Comparison of ENCODE assay signal across 32 mouse cellular contexts in genomic region chr5:24505513-24505912, GRCm38 (mm10). TPM values are rescaled to one million over a fixed set of nuclear protein-coding genes. Genes with fewer than 3 reads are reported as not detected.
DNase-seq lines count a peak whose midpoint lies in the region; ATAC-seq and TF ChIP-seq lines count a peak whose summit lies in the region.
"Had no signal": no experiment of that assay in that cellular context is flagged by ENCODE, and none has a peak within 500 bp of the region (broad histone marks: within the 10 kb centered on the region; RNA-seq: fewer than 3 reads in every experiment).

No protein-coding gene starts in this region.

- 56% methylated on average over 2 of the region's 2 CpGs for WGBS in forebrain, embryonic 16.5 days

- in situ Hi-C loops in CH12.LX (cut with MboI; ENCODE audit: low pct_ligation_motif_present, low pct_unique_long_range_greater_than_20kb, low sequenced_read_pairs), result no loop called here

- no peaks in the 10 kb centered on the region for H3K79me2 ChIP-seq in CH12.LX (replicated peaks; ENCODE audit: control insufficient read depth, extremely low read depth, insufficient read depth, poor library complexity, severe bottlenecking)

- H3K4me1 ChIP-seq in CH12.LX (ENCODE audit: control insufficient read depth in 1 of 2, insufficient read depth in 2 of 2), result peaks cover 0 to 20% of the 10 kb centered on the region in 2 experiments; a peak in 2 of 4 replicates
- H3K4me1 ChIP-seq in forebrain, embryonic 16.5 days (replicated peaks; ENCODE audit: control insufficient read depth, insufficient read depth, low read length), result peaks cover 5% of the 10 kb centered on the region

- DNase-seq in CD4-positive helper T cell, adult 2 months (ENCODE audit: low read depth, low spot score), result peak; percentile 48
- DNase-seq in CH12.LX (ENCODE audit: extremely low read depth), result peak; percentile 21
- no peak for DNase-seq in lung, postnatal 14 days
- no peak for DNase-seq in urinary bladder, postnatal 4 days (ENCODE audit: low spot score in 2 of 2)
- DNase-seq: adrenal gland, postnatal 10 days; cerebellum, adult 2 months; cerebellum, postnatal 25 days; embryo, embryonic 11 days; forebrain, postnatal 0 days; gastrocnemius, postnatal 25 days; heart, postnatal 36 days; kidney, adult 9 months; kidney, postnatal 36 days; lung, postnatal 10 days; right cerebral cortex, postnatal 4 days; thymus, postnatal 25 days had no signal

- peaks cover 16 to 34% of the 10 kb centered on the region in 2 experiments for H3K36me3 ChIP-seq in CH12.LX (replicated peaks in 1 of 2; ENCODE audit: control insufficient read depth in 1 of 2, insufficient read depth in 1 of 2, low read length in 1 of 2)
- peaks cover 12% of the 10 kb centered on the region for H3K36me3 ChIP-seq in forebrain, embryonic 16.5 days (ENCODE audit: control insufficient read depth, insufficient read depth)

- no peak overlapping the region for H3K4me3 ChIP-seq in CH12.LX (replicated peaks in 1 of 3; ENCODE audit: low read depth in 2 of 3, low read length in 2 of 3, poor library complexity in 1 of 3)
- H3K4me3 ChIP-seq in forebrain, embryonic 16.5 days (replicated peaks; ENCODE audit: low read length), result no peak overlapping the region
- H3K4me3 ChIP-seq: embryonic facial prominence, embryonic 15.5 days; hindbrain, embryonic 15.5 days; limb, embryonic 12.5 days; midbrain, embryonic 15.5 days; myocyte; neural tube, embryonic 13.5 days; stomach, embryonic 15.5 days had no signal

- H3K9ac ChIP-seq in CH12.LX (ENCODE audit: insufficient read depth, low read depth), result no peak overlapping the region
- H3K9ac ChIP-seq in forebrain, embryonic 16.5 days (replicated peaks; ENCODE audit: low read depth, low read length), result no peak overlapping the region
- H3K9ac ChIP-seq: embryonic facial prominence, embryonic 15.5 days; forebrain, postnatal 0 days; heart, embryonic 15.5 days; hindbrain, embryonic 15.5 days; limb, embryonic 12.5 days; midbrain, embryonic 15.5 days; stomach, embryonic 15.5 days had no signal

- no peak for TF ChIP-seq CTCF in CH12.LX (conservative IDR thresholded peaks at IDR 0.05 in 1 of 2, IDR thresholded peaks at IDR 0.05 in 1 of 2; ENCODE audit: low read depth in 2 of 2, low read length in 2 of 2)

- no peaks in the 10 kb centered on the region for H3K27me3 ChIP-seq in CH12.LX (replicated peaks)
- peaks cover 13% of the 10 kb centered on the region for H3K27me3 ChIP-seq in forebrain, embryonic 16.5 days (replicated peaks; ENCODE audit: control insufficient read depth, insufficient read depth, low read length)

- no peak for TF ChIP-seq POLR2A in CH12.LX (IDR thresholded peaks at IDR 0.05; ENCODE audit: low read depth, low read length)

- ATAC-seq in granulocyte monocyte progenitor cell, adult 5-6 weeks (replicated peaks; ENCODE audit: poor library complexity, severe bottlenecking), result peak; percentile 85
- ATAC-seq in megakaryocyte, adult 5-6 weeks (ENCODE audit: poor library complexity, severe bottlenecking), result peak; percentile 52
- ATAC-seq in forebrain, embryonic 16.5 days, result no peak
- ATAC-seq: forebrain, postnatal 0 days; intestine, embryonic 16.5 days had no signal

- TF ChIP-seq EP300 in CH12.LX (IDR thresholded peaks at IDR 0.05; ENCODE audit: low read length), result no peak

- H3K27ac ChIP-seq in CH12.LX (ENCODE audit: insufficient read depth, low read depth), result no peak overlapping the region
- no peak overlapping the region for H3K27ac ChIP-seq in forebrain, embryonic 16.5 days (ENCODE audit: low read length)
- H3K27ac ChIP-seq: embryonic facial prominence, embryonic 15.5 days; heart, embryonic 15.5 days; hindbrain, embryonic 15.5 days; limb, embryonic 12.5 days; midbrain, embryonic 15.5 days; neural tube, embryonic 13.5 days; stomach, embryonic 15.5 days had no signal

- no peak overlapping the region for H3K4me2 ChIP-seq in CH12.LX (ENCODE audit: insufficient read depth, low read depth, poor library complexity, severe bottlenecking)
- H3K4me2 ChIP-seq in forebrain, embryonic 16.5 days (ENCODE audit: low read length), result no peak overlapping the region
- H3K4me2 ChIP-seq: hindbrain, embryonic 15.5 days; neural tube, embryonic 13.5 days had no signal

- dilution Hi-C loops in CH12.LX (cut with MboI; ENCODE audit: extremely low pct_ligation_motif_present, extremely low pct_unique_long_range_greater_than_20kb, low sequenced_read_pairs), result no loop called here

- no peak for TF ChIP-seq RAD21 in CH12.LX (IDR thresholded peaks at IDR 0.05; ENCODE audit: low read depth, low read length)

- no peaks in the 10 kb centered on the region for H3K9me3 ChIP-seq in CH12.LX (replicated peaks; ENCODE audit: low read length)
- no peaks in the 10 kb centered on the region for H3K9me3 ChIP-seq in forebrain, embryonic 16.5 days (ENCODE audit: control insufficient read depth, low read length)
- H3K9me3 ChIP-seq: embryonic facial prominence, embryonic 15.5 days; heart, embryonic 15.5 days; hindbrain, embryonic 15.5 days; limb, embryonic 12.5 days; midbrain, embryonic 15.5 days; stomach, embryonic 15.5 days had no signal

TF ChIP-seq in CH12.LX, 34 proteins besides CTCF, POLR2A, EP300 and RAD21:
- TF ChIP-seq JUN (IDR thresholded peaks at IDR 0.05; ENCODE audit: insufficient read depth, low read depth, low read length) (no peak), MAZ (IDR thresholded peaks at IDR 0.05; ENCODE audit: low read depth, low read length) (no peak), SMC3 (IDR thresholded peaks at IDR 0.05; ENCODE audit: low read depth, low read length) (no peak), NELFE (IDR thresholded peaks at IDR 0.05; ENCODE audit: low read depth, low read length) (no peak), MYC (IDR thresholded peaks at IDR 0.05; ENCODE audit: low read depth, low read length) (no peak), BHLHE40 (IDR thresholded peaks at IDR 0.05; ENCODE audit: low read depth, low read length) (no peak), ZMIZ1 (IDR thresholded peaks at IDR 0.05; ENCODE audit: low read depth, low read length) (no peak), JUND (conservative IDR thresholded peaks at IDR 0.05; ENCODE audit: low read depth, low read length) (no peak), MAFK (IDR thresholded peaks at IDR 0.05; ENCODE audit: insufficient replicate concordance, low read length) (no peak)

RNA-seq across cellular contexts. Expression of gene Gbx1, which starts 21.5 kb away (rescaled TPM):
- total RNA-seq in CH12.LX (2012; rRNA removed) (0.04 and 0.08 TPM in 2 replicates), CH12.LX (2014; rRNA removed) (not detected in 2 replicates)
- 0.07 and 0.13 TPM in 2 replicates for polyA plus RNA-seq in CH12.LX (2012; ENCODE audit: insufficient read length, low read depth)
- total RNA-seq in granulocyte monocyte progenitor cell, adult 5-6 weeks (2014; fragmentation: Nextera tagmentation), result not detected in 2 replicates
- not detected in 2 replicates for total RNA-seq in granulocyte monocyte progenitor cell, adult 5-6 weeks (2017)
- total RNA-seq in megakaryocyte, adult 5-6 weeks (2015), result not detected in 2 replicates
- not detected in 2 replicates for total RNA-seq in megakaryocyte, adult 5-6 weeks (2017)
- 0.45 and 1.3 TPM in 2 replicates for polyA plus RNA-seq in forebrain, embryonic 16.5 days (2015; fragmentation: Nextera tagmentation; extraction: Ambion mirVana)
- total RNA-seq: gastrocnemius, postnatal 25 days; heart, adult 8-10 months; heart, postnatal 36 days; layer of hippocampus, adult 8-10 months had no signal
- polyA plus RNA-seq: embryonic facial prominence, embryonic 15.5 days; heart, embryonic 15.5 days; liver, embryonic 16.5 days had no signal

RNA-seq across cellular contexts. Expression of gene Asb10, which starts 35.3 kb away (rescaled TPM):
- total RNA-seq in CH12.LX (2012; rRNA removed) (not detected in 2 replicates), CH12.LX (2014; rRNA removed) (not detected in 2 replicates)
- polyA plus RNA-seq in CH12.LX (2012; ENCODE audit: insufficient read length, low read depth), result not detected in 2 replicates
- not detected in 2 replicates for total RNA-seq in granulocyte monocyte progenitor cell, adult 5-6 weeks (2014; fragmentation: Nextera tagmentation)
- not detected in 2 replicates for total RNA-seq in granulocyte monocyte progenitor cell, adult 5-6 weeks (2017)
- not detected in 2 replicates for total RNA-seq in megakaryocyte, adult 5-6 weeks (2015)
- not detected in 2 replicates for total RNA-seq in megakaryocyte, adult 5-6 weeks (2017)
- 0.09 and 0.11 TPM in 2 replicates for polyA plus RNA-seq in forebrain, embryonic 16.5 days (2015; fragmentation: Nextera tagmentation; extraction: Ambion mirVana)
- polyA plus RNA-seq: C2C12 had no signal

RNA-seq across cellular contexts. Expression of gene 4931409K22Rik, which starts 51.1 kb away (rescaled TPM):
- not detected in 2 replicates for total RNA-seq in CH12.LX (2012; rRNA removed)
- not detected in 2 replicates for total RNA-seq in CH12.LX (2014; rRNA removed)
- polyA plus RNA-seq in CH12.LX (2012; ENCODE audit: insufficient read length, low read depth), result not detected in 2 replicates
- not detected in 2 replicates for total RNA-seq in granulocyte monocyte progenitor cell, adult 5-6 weeks (2014; fragmentation: Nextera tagmentation)
- not detected in 2 replicates for total RNA-seq in granulocyte monocyte progenitor cell, adult 5-6 weeks (2017)
- total RNA-seq in megakaryocyte, adult 5-6 weeks (2015), result not detected in 2 replicates
- total RNA-seq in megakaryocyte, adult 5-6 weeks (2017), result not detected in 2 replicates
- polyA plus RNA-seq in forebrain, embryonic 16.5 days (2015; fragmentation: Nextera tagmentation; extraction: Ambion mirVana), result 0.26 and 0.35 TPM in 2 replicates
- total RNA-seq: adrenal gland, postnatal 10 days; forebrain, postnatal 0 days; gastrocnemius, postnatal 25 days; heart, adult 8-10 months; heart, postnatal 36 days had no signal
- polyA plus RNA-seq: C2C12; cerebellum, adult 2 months; heart, embryonic 15.5 days; intestine, embryonic 16.5 days; liver, embryonic 16.5 days; midbrain, embryonic 15.5 days; myocyte had no signal

RNA-seq across cellular contexts. Expression of gene Agap3, which starts 53.5 kb away (rescaled TPM):
- total RNA-seq in CH12.LX (2012; rRNA removed) (43.5 and 46.3 TPM in 2 replicates), CH12.LX (2014; rRNA removed) (12.8 and 15.4 TPM in 2 replicates)
- polyA plus RNA-seq in CH12.LX (2012; ENCODE audit: insufficient read length, low read depth), result 37.9 and 38.0 TPM in 2 replicates
- total RNA-seq in granulocyte monocyte progenitor cell, adult 5-6 weeks (2014; fragmentation: Nextera tagmentation), result 21.5 and 26.8 TPM in 2 replicates
- 19.4 and 31.8 TPM in 2 replicates for total RNA-seq in granulocyte monocyte progenitor cell, adult 5-6 weeks (2017)
- 12.1 and 14.2 TPM in 2 replicates for total RNA-seq in megakaryocyte, adult 5-6 weeks (2015)
- 19.7 and 23.9 TPM in 2 replicates for total RNA-seq in megakaryocyte, adult 5-6 weeks (2017)
- polyA plus RNA-seq in forebrain, embryonic 16.5 days (2015; fragmentation: Nextera tagmentation; extraction: Ambion mirVana), result 57.0 and 58.6 TPM in 2 replicates

RNA-seq across cellular contexts. Expression of gene Tmub1, which starts 57.9 kb away (rescaled TPM):
- 9.6 and 13.1 TPM in 2 replicates for total RNA-seq in CH12.LX (2012; rRNA removed)
- 6.1 and 7.6 TPM in 2 replicates for total RNA-seq in CH12.LX (2014; rRNA removed)
- polyA plus RNA-seq in CH12.LX (2012; ENCODE audit: insufficient read length, low read depth), result 8.6 and 11.2 TPM in 2 replicates
- 6.4 and 18.7 TPM in 2 replicates for total RNA-seq in granulocyte monocyte progenitor cell, adult 5-6 weeks (2014; fragmentation: Nextera tagmentation)
- 8.8 and 11.1 TPM in 2 replicates for total RNA-seq in granulocyte monocyte progenitor cell, adult 5-6 weeks (2017)
- total RNA-seq in megakaryocyte, adult 5-6 weeks (2015), result 11.3 and 13.4 TPM in 2 replicates
- 11.7 and 20.9 TPM in 2 replicates for total RNA-seq in megakaryocyte, adult 5-6 weeks (2017)
- polyA plus RNA-seq in forebrain, embryonic 16.5 days (2015; fragmentation: Nextera tagmentation; extraction: Ambion mirVana), result 37.3 and 45.4 TPM in 2 replicates

Comparison
In these comparisons a context has a peak if more than half of its experiments do, and no peak if none do; other contexts are left out.
1. DNase-seq: peak in CD4-positive helper T cell, adult 2 months (single experiment) and CH12.LX (single experiment); none in lung, postnatal 14 days (single experiment) and urinary bladder, postnatal 4 days (0 of 2).